Mouse (Mus musculus) heart, adult 2 months (tissue): Measurements from ENCODE around the gene Prpf38a. TPM values are rescaled to one million over a fixed set of nuclear protein-coding genes. Genes with fewer than 3 reads are reported as not detected.

Experiments used
- DNase-seq, 2 experiments: peaks; one replicate each; pipeline ENCODE4 v3.0.0; 2021
- H3K27ac ChIP-seq: fragments of 200-600 bp; 2 replicates; pipeline ENCODE4 v1.8.1; 2022
- H3K27me3 ChIP-seq: fragments of 200-500 bp; 2 replicates; pipeline ENCODE4 v1.6.1; 2012; ENCODE audit warnings: mild to moderate bottlenecking, low read length, inconsistent platforms, mixed read lengths; ENCODE audit not compliant: control insufficient read depth, insufficient read depth
- H3K36me3 ChIP-seq: fragments of 200-500 bp; 2 replicates; pipeline ENCODE4 v1.6.1; 2012; ENCODE audit warnings: low read length, inconsistent platforms; ENCODE audit not compliant: control insufficient read depth, insufficient read depth
- H3K4me1 ChIP-seq: fragments of 200-500 bp; 2 replicates; pipeline ENCODE4 v1.6.1; 2011; ENCODE audit warnings: low read length; ENCODE audit not compliant: control insufficient read depth, insufficient read depth
- H3K4me3 ChIP-seq: fragments of 200-600 bp; 2 replicates; pipeline ENCODE4 v1.8.1; 2022
- H3K79me2 ChIP-seq: fragments of 200-500 bp; replicated peaks from 2 replicates; pipeline ENCODE4 v1.6.1; 2012; ENCODE audit warnings: mild to moderate bottlenecking, inconsistent platforms, low read length, moderate library complexity, mixed read lengths; ENCODE audit not compliant: control insufficient read depth, insufficient read depth
- H3K9ac ChIP-seq: fragments of 200-500 bp; 2 replicates; pipeline ENCODE4 v1.6.1; 2012; ENCODE audit warnings: low read depth, mild to moderate bottlenecking, control low read depth, inconsistent platforms, low read length, mixed read lengths
- CTCF ChIP-seq: fragments of 200-600 bp; IDR thresholded peaks from 2 replicates; pipeline ENCODE4 v1.8.1; 2022; ENCODE audit warnings: antibody characterized with exemption, mild to moderate bottlenecking, moderate library complexity
- EP300 ChIP-seq: fragments of 200-500 bp; IDR thresholded peaks from 2 replicates; pipeline ENCODE4 v1.6.1; 2011; ENCODE audit warnings: low read depth, low read length, control low read depth; ENCODE audit not compliant: insufficient read depth
- POLR2A ChIP-seq: fragments of 200-500 bp; IDR thresholded peaks from 2 replicates; pipeline ENCODE4 v1.6.1; 2011; ENCODE audit warnings: mild to moderate bottlenecking, low read depth, low read length, control low read depth; ENCODE audit not compliant: insufficient read depth
- WGBS: fragments of 180-500 bp; shearing (Covaris S2); methylation state at CpG from one replicate; pipeline ENCODE4 v1.1.7; 2018; 5-methylcytosine and 5-hydroxymethylcytosine counted together
- intact Hi-C: fragments of 180-260 bp; cut with DNase I; formaldehyde crosslinking; loops from one replicate; pipeline ENCODE4 v1.15.1; 2025
- long read RNA-seq: library from polyadenylated mRNA; stranded (forward); transcript quantifications from one replicate; pipeline ENCODE4 v2.0.0, GENCODE M21; 2021
- polyA plus RNA-seq: library from polyadenylated mRNA; depleted of rRNA; stranded (reverse); fragments of >200 nt; gene quantifications from 2 replicates; pipeline ENCODE4 v1.2.3, GENCODE M21; 2012; rRNA removed
- total RNA-seq, 2 experiments: library from RNA; stranded (reverse); gene quantifications; 2 replicates each; pipeline ENCODE4 v1.2.3; 2021

Prpf38a gene
- total RNA-seq (10 to 100 TPM; 14.3 to 17.0 TPM), polyA plus RNA-seq (3.2 and 7.1 TPM in 2 replicates)
- long read RNA-seq, transcript Prpf38a-201 (10 exons, 1,516 nt) = major isoform, 8 of 9 reads
- long read RNA-seq, partial matches to known transcripts = 0 of 9 reads
- long read RNA-seq, other reads (novel, unspliced or antisense) = 1 of 9 reads

DNA sequence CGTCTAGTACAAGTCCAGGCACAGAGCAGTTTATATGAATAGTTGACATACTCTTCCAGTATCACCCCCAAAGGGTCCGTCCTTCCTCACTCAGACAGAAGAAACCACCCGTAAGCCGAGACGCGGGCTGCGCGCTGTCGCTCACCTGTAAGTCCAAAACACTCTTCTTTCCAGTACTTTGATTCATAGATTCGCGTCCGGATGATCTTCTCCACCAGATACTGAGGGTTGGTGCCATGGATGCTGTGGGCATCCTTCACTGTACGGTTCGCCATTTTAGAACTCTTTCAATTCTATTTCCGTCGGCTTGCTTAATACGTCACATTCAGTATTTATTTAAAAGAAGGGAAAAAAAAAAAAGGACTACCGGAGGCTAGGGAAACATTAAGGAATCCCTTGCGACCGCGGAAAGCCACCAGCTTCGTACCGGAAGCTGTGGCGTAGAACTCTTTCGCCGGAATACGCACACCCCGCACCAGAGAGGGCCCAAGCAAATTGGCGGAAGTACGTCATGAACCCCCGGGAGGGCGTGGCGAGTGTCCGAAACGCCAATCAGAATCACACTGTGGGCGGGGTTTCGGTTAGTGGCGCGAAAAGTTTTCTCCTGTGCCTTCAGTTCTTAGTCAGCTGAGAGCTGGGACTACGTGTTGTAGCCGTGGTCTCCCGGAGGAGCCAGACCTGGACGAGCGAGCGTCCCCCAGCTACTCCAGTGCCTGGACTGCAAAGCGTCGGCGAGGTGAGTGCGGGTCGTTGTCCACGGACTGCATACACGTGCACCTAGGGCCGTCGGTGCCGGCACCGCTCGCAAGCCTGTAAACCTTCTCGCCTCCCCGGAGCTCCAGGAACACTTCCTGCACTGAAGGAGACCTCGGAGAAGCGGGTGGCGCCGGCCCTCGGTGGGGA is at the start of gene Prpf38a, which contains the start of gene Orc1:
Prpf38a (minus strand) TSS at position 497 of the 903 bp plus-strand sequence.
Orc1 (plus strand) TSS at position 584 of the 903 bp plus-strand sequence.
- intact Hi-C loops = loop anchor here (1.0 to 5.0 kb wide), 2 partner anchors 40 to 242 kb away; partner anchors contain the start of gene Cc2d1b
- no peaks in the 10 kb centered on the region; the same call in 1 of the 2 replicates for H3K4me1 ChIP-seq
- peak within 1 kb of the TSS; percentile 66 for H3K27ac ChIP-seq
- peaks cover 5% of the 10 kb centered on the region for H3K36me3 ChIP-seq
- under 1% methylated on average over 64 of the region's 64 CpGs for WGBS
- TF ChIP-seq POLR2A (peak; percentile 75), CTCF (no peak), EP300 (peak; percentile 31; the same call in 1 of the 2 replicates)
- H3K79me2 ChIP-seq = 0 out of 2 replicates have a peak, but pooled peaks cover 1% of the 10 kb centered on the region
- peak within 1 kb of the TSS; percentile 68 for H3K4me3 ChIP-seq
- peak within 1 kb of the TSS; percentile 75 for H3K9ac ChIP-seq
- H3K27me3 ChIP-seq = no peaks in the 10 kb centered on the region
- peak; percentile 96 to 98 for DNase-seq

- Histone ChIP-seq H3K27me3 (no peaks in the 10 kb centered on the region), H3K36me3 (no peaks in the 10 kb centered on the region)
Observed at GRCm38 (mm10) chr4:108627066-108627465, 47.9 kb upstream of the Prpf38a start.

DNA sequence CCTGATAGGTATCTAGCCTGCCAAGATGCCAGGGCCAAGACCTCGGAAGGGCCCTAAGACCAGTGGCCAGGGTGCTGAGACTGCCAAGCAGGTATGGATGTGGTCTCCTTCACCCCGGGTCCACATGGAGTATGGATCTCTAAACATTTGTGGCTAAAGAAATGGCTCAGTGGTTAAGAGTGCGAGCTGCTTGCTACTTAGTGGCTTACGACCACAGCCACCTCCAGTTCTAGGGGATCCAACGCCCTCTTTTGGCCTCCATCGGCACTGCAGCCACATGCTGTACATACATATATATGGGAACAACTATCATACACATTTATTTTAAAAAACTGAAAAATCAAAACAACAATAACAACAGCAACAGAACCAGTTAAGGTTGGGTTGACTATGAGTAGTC is 42.4 kb upstream of the Prpf38a start:
- TF ChIP-seq EP300 (no peak), CTCF (peak; percentile 15), POLR2A (no peak)
- 97% methylated on average over 6 of the region's 6 CpGs for WGBS
- H3K9ac ChIP-seq = no peak overlapping the region
- no peaks in the 10 kb centered on the region for H3K36me3 ChIP-seq
- no peak overlapping the region for H3K4me3 ChIP-seq
- peaks cover 8% of the 10 kb centered on the region; the same call in 1 of the 2 replicates for H3K4me1 ChIP-seq
- H3K27ac ChIP-seq = no peak overlapping the region
- no peaks in the 10 kb centered on the region for H3K27me3 ChIP-seq
- DNase-seq = no peak
- H3K79me2 ChIP-seq = no peaks in the 10 kb centered on the region
- intact Hi-C loops = loop anchor here (5.0 kb wide), 1 partner anchor 284 kb away; no protein-coding TSS in a partner anchor

More at GRCm38 (mm10) chr4:108627066-108627465, 47.9 kb upstream of the Prpf38a start:
- WGBS = 62% methylated on average over 5 of the region's 5 CpGs
- intact Hi-C loops = no loop called here
- Histone ChIP-seq H3K4me1 (no peaks in the 10 kb centered on the region), H3K9ac (no peak overlapping the region), H3K27ac (no peak overlapping the region), H3K4me3 (no peak overlapping the region), H3K79me2 (no peaks in the 10 kb centered on the region)
- DNase-seq = no peak
- TF ChIP-seq POLR2A (no peak), EP300 (no peak), CTCF (no peak)

- 11% methylated on average over 8 of the region's 8 CpGs for WGBS
- peaks cover 8% of the 10 kb centered on the region; the same call in 1 of the 2 replicates for H3K4me1 ChIP-seq
- H3K27me3 ChIP-seq = no peaks in the 10 kb centered on the region
- no peaks in the 10 kb centered on the region for H3K79me2 ChIP-seq
- peak overlapping the region; percentile 86 for H3K27ac ChIP-seq
- peak overlapping the region; percentile 90 for H3K9ac ChIP-seq
- no peak for TF ChIP-seq EP300
- no peak for TF ChIP-seq CTCF
- TF ChIP-seq POLR2A = no peak
- H3K36me3 ChIP-seq = no peaks in the 10 kb centered on the region
- H3K4me3 ChIP-seq = peak overlapping the region; percentile 76
- DNase-seq = no peak
- intact Hi-C loops = loop anchor here (5.0 kb wide), 1 partner anchor 283 kb away; no protein-coding TSS in a partner anchor
Observed at GRCm38 (mm10) chr4:108620536-108620935, 41.4 kb upstream of the Prpf38a start.

GRCm38 (mm10) chr4:108619587-108620341 is 40.6 kb upstream of the Prpf38a start, which contains the start of gene Cc2d1b:
TSS of gene Cc2d1b (plus strand) at chr4:108619940.
- H3K27ac ChIP-seq = peak within 1 kb of the TSS; percentile 86
- H3K9ac ChIP-seq = peak within 1 kb of the TSS; percentile 90
- intact Hi-C loops = loop anchor here (1.0 to 5.0 kb wide), 3 partner anchors 40 to 282 kb away; partner anchors contain the start of genes Btf3l4, Orc1, Prpf38a and Txndc12
- H3K4me3 ChIP-seq = peak within 1 kb of the TSS; percentile 76
- WGBS = under 1% methylated on average over 82 of the region's 86 CpGs
- peaks cover 8% of the 10 kb centered on the region; the same call in 1 of the 2 replicates for H3K4me1 ChIP-seq
- no peaks in the 10 kb centered on the region for H3K79me2 ChIP-seq
- H3K36me3 ChIP-seq = no peaks in the 10 kb centered on the region
- TF ChIP-seq CTCF (peak; percentile 47), POLR2A (peak; percentile 75), EP300 (peak; percentile 61; the same call in 1 of the 2 replicates)
- H3K27me3 ChIP-seq = no peaks in the 10 kb centered on the region
- peak; percentile 93 to 95 for DNase-seq
